Mouse (Mus musculus) ZHBTc4 (cell line): ENCODE data around the gene Gzmm.
"Not testable (repeated sequence)": the region's sequence is repeated elsewhere in the genome, so short reads cannot be mapped to it uniquely, and the experiment has no call there.

Experiments used
- DNase-seq: peaks from one replicate; pipeline ENCODE4 v3.0.0-alpha.2; 2011; ENCODE audit warnings: low read depth, low spot score

Gene Gzmm

DNA sequence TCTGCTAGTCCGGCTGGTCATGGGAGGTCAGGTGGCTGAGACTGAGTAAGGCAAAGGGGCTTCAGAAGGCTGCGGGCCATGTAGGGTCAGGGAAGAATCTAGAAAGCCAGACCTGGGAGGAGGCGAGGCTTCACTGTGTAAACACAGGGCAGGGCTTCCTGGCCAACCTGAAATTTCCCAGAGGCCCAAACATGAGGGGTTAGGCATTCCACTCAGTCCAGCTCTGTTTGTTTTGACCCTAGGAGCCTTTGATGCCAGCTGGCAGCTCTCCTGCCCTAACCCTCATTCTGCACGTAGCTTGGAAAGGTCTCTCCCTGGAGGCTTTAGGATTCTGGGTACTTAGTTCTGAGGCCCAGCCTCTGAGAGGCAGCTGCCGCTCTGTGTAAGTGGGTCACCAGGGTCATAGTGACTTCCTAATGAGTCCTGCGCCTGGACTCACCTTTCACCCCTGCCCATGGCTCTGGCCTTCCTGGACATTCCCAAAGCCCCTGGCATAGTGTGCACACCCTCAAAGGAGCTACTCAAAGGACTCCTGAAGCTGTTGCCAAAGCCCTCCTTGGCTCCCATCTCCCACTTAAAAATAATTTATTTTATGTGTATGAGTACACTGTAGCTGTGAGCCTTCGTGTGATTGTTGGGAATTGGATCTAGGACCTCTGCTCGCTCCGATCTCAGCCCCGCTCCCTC is 12.8 kb downstream of the Gzmm start:
- DNase-seq = no peak

DNA sequence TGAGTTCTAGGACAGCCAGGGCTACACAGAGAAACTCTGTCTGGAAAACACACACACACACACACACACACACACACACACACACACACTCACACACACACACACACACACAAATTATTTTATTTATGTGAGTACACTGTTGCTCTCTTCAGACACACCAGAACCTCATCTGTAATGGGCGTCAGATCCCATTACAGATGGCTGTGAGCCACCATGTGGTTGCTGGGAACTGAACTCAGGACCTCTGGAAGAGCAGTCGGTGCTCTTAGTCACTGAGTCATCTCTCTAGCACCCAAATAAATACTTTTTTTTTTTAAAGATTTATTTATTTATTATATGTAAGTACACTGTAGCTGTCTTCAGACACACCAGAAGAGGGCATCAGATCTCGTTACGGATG is 14.2 kb downstream of the Gzmm start:
- not testable (repeated sequence) for DNase-seq

DNA sequence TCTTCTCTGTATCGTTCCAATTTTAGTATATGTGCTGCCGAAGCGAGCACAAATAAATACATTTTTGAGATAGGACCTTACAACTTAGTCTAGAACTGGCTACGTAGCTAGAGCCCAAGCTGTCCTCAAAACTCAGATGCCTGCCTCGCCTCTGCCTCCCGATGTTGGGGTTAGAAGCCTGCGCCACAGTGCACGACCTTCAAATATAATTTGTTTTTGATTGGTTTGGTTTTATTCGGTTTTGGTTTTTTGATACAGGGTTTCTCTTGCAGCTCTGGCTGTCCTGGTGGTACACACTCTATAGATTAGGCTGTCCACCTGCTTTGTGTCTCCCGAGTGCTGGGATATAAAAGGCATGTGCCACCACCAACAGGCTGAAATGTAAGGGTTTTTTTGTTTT is 14.7 kb downstream of the Gzmm start:
- DNase-seq = no peak

GRCm38 (mm10) chr10:79704065-79704969 is 15.5 kb downstream of the Gzmm start, which contains the start of gene Bsg:
TSS of gene Bsg (plus strand) at chr10:79704491.
- DNase-seq = peak; percentile 100

DNA sequence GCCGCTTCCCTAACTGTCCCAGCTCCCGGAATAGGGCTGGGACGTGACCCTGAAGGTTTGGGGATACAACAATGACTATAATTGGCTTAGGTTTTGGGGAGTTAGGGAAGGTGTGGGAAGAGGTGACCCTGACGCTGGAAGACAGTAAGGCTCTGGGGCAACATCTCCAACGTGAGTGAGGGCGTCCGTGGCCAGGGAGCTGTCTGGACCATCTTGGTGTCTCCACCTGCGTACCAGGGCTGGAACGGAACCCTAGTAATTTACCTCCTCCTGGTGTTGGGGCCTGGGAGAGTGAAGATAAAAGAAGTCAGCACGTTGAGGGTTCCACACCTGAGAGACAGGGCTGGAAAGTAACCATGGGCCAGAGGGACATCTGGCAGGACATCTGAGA is 16.1 kb downstream of the Gzmm start:
- no peak for DNase-seq

- no peak for DNase-seq
Observed at GRCm38 (mm10) chr10:79705951-79706350, 17.1 kb downstream of the Gzmm start.

DNA sequence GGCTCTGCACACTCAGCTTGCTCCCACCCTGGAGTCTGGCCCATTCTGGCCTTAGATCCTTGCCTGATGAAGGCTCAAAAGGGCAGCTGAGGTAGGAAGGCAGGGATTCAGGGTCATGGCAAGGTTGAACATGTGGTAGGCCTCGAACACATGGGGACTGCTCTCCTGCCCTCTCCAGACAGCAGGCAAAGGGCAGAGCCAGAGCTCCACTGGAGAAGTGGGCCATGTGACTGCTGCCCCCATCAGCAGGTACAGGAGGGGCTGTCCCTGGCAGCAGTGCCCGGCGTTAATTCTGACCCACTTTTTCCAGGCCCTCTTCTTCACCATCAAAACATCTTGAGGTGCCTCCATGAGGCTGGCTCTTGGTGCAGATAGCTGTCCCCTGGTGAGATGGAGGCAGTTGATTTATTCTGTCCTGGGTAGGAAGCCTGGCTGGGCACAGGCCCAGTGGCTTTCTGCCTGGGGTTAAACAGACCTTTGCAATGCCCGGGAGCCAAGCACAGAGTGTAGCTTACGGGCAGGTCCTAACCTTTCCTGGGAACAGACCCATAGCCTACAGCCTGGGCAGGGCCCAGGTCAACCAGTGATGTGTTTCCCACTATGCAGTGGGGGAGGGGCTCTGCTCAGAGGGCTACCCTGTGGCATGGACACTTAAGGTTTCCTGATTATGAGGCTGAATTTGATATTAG is 17.7 kb downstream of the Gzmm start:
- DNase-seq = no peak

DNA sequence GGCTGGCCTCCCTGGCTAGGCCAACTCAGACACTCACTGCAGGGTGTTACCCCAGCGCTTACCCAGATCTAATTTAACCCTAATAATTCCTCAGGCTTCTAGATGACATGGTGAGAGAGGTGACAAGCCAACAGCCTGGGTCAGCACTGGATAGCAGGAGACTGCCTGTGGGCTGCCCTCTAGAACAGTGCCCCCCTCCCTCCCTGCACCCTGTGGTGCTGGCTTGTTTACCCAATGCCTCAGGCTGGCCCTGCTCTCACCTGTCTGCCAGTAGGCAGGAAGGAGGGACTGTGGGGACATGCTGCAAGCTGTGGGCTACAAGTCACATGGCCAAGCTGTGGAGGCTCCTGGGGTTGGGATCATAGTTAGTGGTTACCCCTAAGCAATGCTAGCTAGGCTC is 18.3 kb downstream of the Gzmm start:
- no peak for DNase-seq

- DNase-seq = peak; percentile 84
Observed at GRCm38 (mm10) chr10:79707759-79708158, 18.9 kb downstream of the Gzmm start.

GRCm38 (mm10) chr10:79708668-79709067 is 19.8 kb downstream of the Gzmm start:
- DNase-seq = no peak

DNA sequence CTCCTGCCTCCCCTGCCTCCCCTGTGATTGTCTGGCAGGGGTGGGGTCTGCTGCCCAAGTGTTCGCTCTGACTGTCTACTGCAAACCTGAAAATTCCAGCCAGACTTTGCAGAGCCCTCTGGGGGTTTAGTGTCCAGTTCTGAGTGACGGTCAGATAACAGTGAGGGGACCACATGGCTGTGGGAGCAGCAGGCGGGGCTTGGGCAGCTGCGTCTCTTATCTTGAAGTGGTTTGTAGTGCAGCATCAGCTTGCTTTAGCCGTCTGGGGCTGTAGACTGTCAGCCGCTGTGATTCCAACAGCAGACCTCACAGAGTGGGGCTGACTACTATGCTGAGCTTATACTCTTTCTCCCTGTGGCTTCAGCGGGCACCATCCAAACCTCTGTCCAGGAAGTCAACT is 20.5 kb downstream of the Gzmm start:
- DNase-seq = no peak

DNA sequence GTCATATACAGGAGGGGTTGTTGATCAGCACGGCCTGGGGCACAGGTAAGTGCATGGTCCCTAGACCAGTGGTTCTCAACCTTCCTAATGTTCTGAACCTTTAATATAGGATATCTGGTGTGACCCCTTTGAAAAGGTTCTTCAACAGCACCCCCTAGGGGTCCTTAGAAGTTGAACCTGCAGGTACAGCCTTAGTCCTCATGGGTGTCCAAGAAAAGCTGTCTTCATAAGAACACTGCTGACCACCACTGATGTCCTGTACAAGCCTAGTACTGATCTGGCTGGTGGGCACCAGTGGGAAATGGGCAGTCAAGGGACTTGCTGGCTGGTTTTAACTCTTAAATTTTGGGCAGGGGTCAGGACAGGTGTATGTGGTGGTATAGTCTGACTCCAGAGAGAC is 23.2 kb downstream of the Gzmm start:
- DNase-seq = peak; percentile 70

GRCm38 (mm10) chr10:79712499-79713126 is 23.8 kb downstream of the Gzmm start:
- peak; percentile 92 for DNase-seq

DNA sequence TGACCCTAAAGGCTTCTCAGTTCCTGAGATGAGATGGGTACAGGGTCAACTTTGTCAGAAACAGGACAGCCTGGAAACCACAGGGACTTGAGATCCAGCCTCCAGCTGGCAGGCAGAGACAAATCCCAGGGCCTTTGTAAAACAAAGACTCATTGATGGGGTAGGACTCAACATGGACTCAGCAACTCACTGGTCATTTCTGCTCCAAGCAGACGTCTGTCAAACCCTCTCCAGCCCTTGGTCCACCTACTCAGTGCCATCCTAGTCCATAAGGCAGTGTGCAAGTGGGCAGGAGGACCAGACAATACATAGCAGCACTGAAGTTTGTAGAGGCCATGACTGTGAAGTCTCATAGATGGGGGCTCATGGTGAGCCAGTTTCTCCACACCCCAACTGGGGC is 24.3 kb downstream of the Gzmm start:
- DNase-seq = no peak

DNA sequence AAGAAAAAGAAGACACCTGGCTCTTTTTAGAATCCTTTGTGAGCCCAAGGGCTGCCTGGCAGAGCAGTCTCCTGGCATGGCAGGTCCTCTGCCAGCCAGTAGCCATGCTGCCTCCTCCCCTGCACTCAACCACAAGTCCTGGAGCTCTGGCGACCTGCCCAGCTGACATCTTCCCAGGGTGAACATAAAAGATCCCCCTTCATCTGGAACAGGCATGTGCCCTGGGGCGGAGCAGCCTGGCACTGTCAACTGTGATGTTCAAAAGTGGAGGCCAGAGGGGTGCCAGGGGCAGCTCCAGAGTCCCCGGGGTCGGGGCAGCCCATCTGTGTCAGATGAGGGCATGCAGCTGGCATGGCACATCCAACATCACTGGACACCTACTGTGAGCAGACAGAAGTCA is 26.2 kb downstream of the Gzmm start:
- DNase-seq = no peak

GRCm38 (mm10) chr10:79716254-79716987 is 27.6 kb downstream of the Gzmm start, which contains the start of gene Hcn2:
TSS of gene Hcn2 (plus strand) at chr10:79716634.
- no peak for DNase-seq

DNA sequence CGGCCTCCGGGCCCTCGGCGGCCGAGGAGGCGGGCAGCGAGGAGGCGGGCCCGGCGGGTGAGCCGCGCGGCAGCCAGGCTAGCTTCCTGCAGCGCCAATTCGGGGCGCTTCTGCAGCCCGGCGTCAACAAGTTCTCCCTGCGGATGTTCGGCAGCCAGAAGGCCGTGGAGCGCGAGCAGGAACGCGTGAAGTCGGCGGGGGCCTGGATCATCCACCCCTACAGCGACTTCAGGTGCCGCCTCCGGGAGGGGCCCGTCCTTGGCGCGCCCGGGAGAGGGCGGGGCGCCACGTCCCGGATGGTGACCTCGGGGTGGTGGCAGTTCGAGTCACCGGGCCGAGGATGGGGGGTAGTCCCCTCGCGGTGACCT is 28.2 kb downstream of the Gzmm start:
- peak; percentile 50 for DNase-seq

- DNase-seq = peak; percentile 86
Observed at GRCm38 (mm10) chr10:79717640-79718357, 29.0 kb downstream of the Gzmm start.

GRCm38 (mm10) chr10:79721089-79721488 is 32.3 kb downstream of the Gzmm start:
- no peak for DNase-seq

GRCm38 (mm10) chr10:79723047-79723446 is 34.2 kb downstream of the Gzmm start:
- DNase-seq = no peak
